Mouse (Mus musculus) adrenal gland, postnatal 14 days (tissue): ENCODE data around the gene Smpd4. TPM values are rescaled to one million over a fixed set of nuclear protein-coding genes. Genes with fewer than 3 reads are reported as not detected.

ENCODE experiments used
- DNase-seq: peaks from one replicate; pipeline ENCODE4 v3.0.0; 2021; ENCODE audit warnings: mixed read lengths
- long read RNA-seq, 2 experiments: library from polyadenylated mRNA; stranded (forward); transcript quantifications; one replicate each; pipeline ENCODE4 v2.0.0; 2021
- total RNA-seq: library from RNA; stranded (reverse); gene quantifications from 2 replicates; pipeline ENCODE4 v1.2.3, GENCODE M21; 2021

The Smpd4 gene
- 29.1 and 33.6 TPM in 2 replicates for total RNA-seq
- long read RNA-seq, experiment 1, full-length matches to known transcripts: 8 of 15 reads
- long read RNA-seq, experiment 1, partial matches to known transcripts: 2 of 15 reads
- long read RNA-seq, experiment 1, other reads (novel, unspliced or antisense): 5 of 15 reads
- long read RNA-seq, experiment 2, full-length matches to known transcripts: 6 of 7 reads
- long read RNA-seq, experiment 2, partial matches to known transcripts: 0 of 7 reads
- long read RNA-seq, experiment 2, other reads (novel, unspliced or antisense): 1 of 7 reads

GRCm38 (mm10) chr16:17619198-17620105, at the start of gene Smpd4:
Smpd4 (plus strand) TSS chr16:17619354.
- DNase-seq: peak; percentile 95

GRCm38 (mm10) chr16:17575870-17576824, 43.0 kb upstream of the Smpd4 start:
- peak; percentile 84 for DNase-seq

- DNase-seq: no peak
Observed at GRCm38 (mm10) chr16:17576825-17577215, 42.3 kb upstream of the Smpd4 start.

GRCm38 (mm10) chr16:17583064-17583463, 36.1 kb upstream of the Smpd4 start, which contains the start of gene Slc7a4:
Slc7a4 (minus strand) TSS chr16:17583214.
- peak; percentile 36 for DNase-seq

- DNase-seq: peak; percentile 22
Observed at GRCm38 (mm10) chr16:17584555-17584954, 34.6 kb upstream of the Smpd4 start.

GRCm38 (mm10) chr16:17590731-17591130, 28.4 kb upstream of the Smpd4 start:
- DNase-seq: no peak

GRCm38 (mm10) chr16:17600944-17601562, 18.1 kb upstream of the Smpd4 start:
- no peak for DNase-seq

- DNase-seq: no peak
Observed at GRCm38 (mm10) chr16:17604941-17605340, 14.2 kb upstream of the Smpd4 start.

GRCm38 (mm10) chr16:17605684-17606083, 13.5 kb upstream of the Smpd4 start:
- DNase-seq: no peak

GRCm38 (mm10) chr16:17611383-17611782, 7.8 kb upstream of the Smpd4 start:
- no peak for DNase-seq

GRCm38 (mm10) chr16:17614740-17615139, 4.4 kb upstream of the Smpd4 start:
- peak; percentile 17 for DNase-seq

GRCm38 (mm10) chr16:17616212-17616611, 2.9 kb upstream of the Smpd4 start:
- DNase-seq: no peak

- peak; percentile 56 for DNase-seq
Observed at GRCm38 (mm10) chr16:17617922-17618565, 1.1 kb upstream of the Smpd4 start.

- DNase-seq: no peak
Observed at GRCm38 (mm10) chr16:17621936-17622335, 2.8 kb downstream of the Smpd4 start.

- no peak for DNase-seq
Observed at GRCm38 (mm10) chr16:17625488-17626268, 6.5 kb downstream of the Smpd4 start.

GRCm38 (mm10) chr16:17626269-17626555, 7.1 kb downstream of the Smpd4 start:
- DNase-seq: no peak

GRCm38 (mm10) chr16:17632580-17632979, 13.4 kb downstream of the Smpd4 start:
- no peak for DNase-seq

- DNase-seq: no peak
Observed at GRCm38 (mm10) chr16:17633481-17634181, 14.5 kb downstream of the Smpd4 start.

GRCm38 (mm10) chr16:17636904-17637303, 17.8 kb downstream of the Smpd4 start:
- DNase-seq: no peak

GRCm38 (mm10) chr16:17637610-17638009, 18.5 kb downstream of the Smpd4 start:
- DNase-seq: no peak
